Mouse (Mus musculus) testis, postnatal 14 days (tissue): ENCODE results near the gene Gm21425.
"Not testable (repeated sequence)": the region's sequence is repeated elsewhere in the genome, so short reads cannot be mapped to it uniquely, and the experiment has no call there.

ENCODE experiments used
- DNase-seq: peaks from one replicate; pipeline ENCODE4 v3.0.0; 2021; ENCODE audit warnings: low spot score

The Gm21425 gene

DNA sequence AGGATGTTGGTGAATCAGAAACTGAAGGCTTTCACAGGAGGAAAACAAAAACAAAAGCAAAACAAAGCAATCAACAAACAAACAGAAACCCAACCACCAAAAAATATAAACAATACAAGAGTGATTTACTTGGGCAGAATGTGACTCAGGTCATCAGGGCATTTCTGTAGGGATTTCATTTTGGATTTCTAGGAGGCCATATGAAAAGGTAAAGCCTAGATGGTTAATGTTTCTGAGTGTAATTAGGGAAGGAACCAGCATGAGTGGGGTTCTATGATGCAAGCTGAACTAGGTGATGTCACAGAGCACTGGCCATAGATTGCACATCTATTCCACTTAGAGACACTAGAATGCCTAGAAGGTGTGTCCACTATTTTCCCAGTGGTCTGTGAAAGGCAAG, at the start of gene Gm21425:
Gene Gm21425, plus strand, starts transcription at position 301 of the 400 bp plus-strand sequence.
- DNase-seq = not testable (repeated sequence)

- DNase-seq = not testable (repeated sequence)
Measured at GRCm38 (mm10) chrY:13133392-13133791, 28.4 kb upstream of the Gm21425 start, which contains the start of gene Gm21891. Gene Gm21891, minus strand, starts transcription at chrY:13133492.
